Mouse (Mus musculus): Measurements from ENCODE around the gene Plin4. TPM values are rescaled to one million over a fixed set of nuclear protein-coding genes. Genes with fewer than 3 reads are reported as not detected.
A peak's percentile ranks its signal among the peaks of the same experiment; 100 is the strongest.
"Not testable (repeated sequence)": the region's sequence is repeated elsewhere in the genome, so short reads cannot be mapped to it uniquely, and the experiment has no call there.

Gene Plin4
- polyA plus RNA-seq, 1 experiment from 2014 or later: 0.13 TPM

DNA sequence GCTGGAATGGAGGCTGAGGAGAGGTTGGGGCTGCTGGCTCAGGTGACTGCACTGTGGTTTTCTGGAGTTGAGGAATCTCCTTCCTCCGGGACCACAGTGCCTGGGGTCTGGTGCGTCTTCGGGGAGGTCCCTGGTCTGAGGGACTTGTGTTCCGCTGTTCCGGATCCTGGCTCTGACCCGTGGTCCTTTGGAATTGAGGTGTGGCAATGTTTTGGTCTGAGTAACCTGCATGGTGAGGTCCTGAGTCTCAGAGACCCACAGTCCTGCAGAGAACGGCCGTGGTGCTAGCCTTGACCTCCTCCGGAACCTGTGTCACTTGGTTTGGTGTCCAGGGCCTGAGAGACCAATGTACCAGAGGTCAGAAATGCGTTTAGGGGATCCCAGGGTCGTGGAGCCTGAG, 29.7 kb downstream of the Plin4 start:
- DNase-seq: peak; percentile 9
- Histone ChIP-seq H3K27me3 (ENCODE audit: control insufficient read depth, insufficient read depth, low read length) (no peaks in the 10 kb centered on the region), H3K36me3 (ENCODE audit: control insufficient read depth, insufficient read depth, low read length) (peaks cover 18% of the 10 kb centered on the region), H3K9me3 (ENCODE audit: control insufficient read depth, low read length) (no peaks in the 10 kb centered on the region), H3K9ac (replicated peaks; ENCODE audit: low read length) (peak overlapping the region; percentile 76), H3K4me1 (ENCODE audit: control insufficient read depth, insufficient read depth, low read length) (peaks cover 26% of the 10 kb centered on the region), H3K4me3 (replicated peaks; ENCODE audit: low read depth, low read length) (peak overlapping the region; percentile 88), H3K4me2 (ENCODE audit: low read length) (peak overlapping the region; percentile 97), H3K27ac (replicated peaks; ENCODE audit: low read depth, low read length) (peak overlapping the region; percentile 71)
- WGBS: 3% methylated on average over 11 of the region's 11 CpGs
- no peak for ATAC-seq (ENCODE audit: low FRiP score, low TSS enrichment)

DNA sequence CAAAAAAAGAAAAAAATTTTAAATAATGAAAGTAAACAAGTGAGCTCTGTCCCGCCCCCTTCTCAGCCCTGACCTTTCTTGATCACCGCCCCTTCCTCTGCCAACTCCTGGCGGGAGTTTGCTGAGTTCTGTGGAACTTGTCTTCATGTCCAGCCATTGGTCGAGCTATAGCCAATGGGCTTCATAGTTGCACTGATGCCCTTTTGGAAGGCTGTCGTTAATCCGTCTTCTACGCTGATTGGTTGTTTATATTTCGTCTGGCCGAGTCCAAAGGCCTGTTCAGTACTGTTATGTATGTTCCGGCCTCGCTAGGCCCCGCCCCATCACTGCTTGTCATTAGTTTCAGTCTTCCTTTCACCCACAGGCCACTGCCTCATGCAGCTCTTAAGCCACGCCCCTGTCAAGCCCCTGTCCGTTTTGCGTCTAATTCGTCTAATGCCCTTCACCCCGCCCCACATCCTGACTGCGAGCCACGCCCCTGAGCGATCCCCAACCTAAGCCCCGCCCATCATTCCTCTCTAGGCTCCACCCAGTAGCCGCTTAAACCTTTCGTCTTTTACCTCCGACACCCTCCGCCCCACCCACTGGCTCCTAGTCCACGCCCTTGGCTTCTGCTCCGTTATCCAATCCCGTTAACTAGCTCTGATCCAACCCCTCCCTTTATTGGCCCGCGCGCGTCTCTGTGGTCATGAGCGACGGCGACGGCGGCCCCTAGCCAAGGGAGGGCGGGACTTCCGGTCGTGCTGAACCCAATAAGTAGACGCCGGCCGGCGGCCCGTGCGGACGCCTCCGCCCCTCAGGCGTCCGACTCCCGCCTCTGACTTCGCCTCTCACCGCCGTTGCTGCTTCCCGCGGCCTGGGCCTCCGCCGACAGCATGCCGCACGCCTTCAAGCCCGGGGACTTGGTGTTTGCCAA, 30.5 kb downstream of the Plin4 start, which contains the start of gene Hdgfl2:
Hdgfl2 (plus strand) TSS at position 755 of the 916 bp plus-strand sequence.
- Histone ChIP-seq H3K9ac (replicated peaks; ENCODE audit: low read length) (peak within 1 kb of the TSS; percentile 76), H3K4me3 (replicated peaks; ENCODE audit: low read depth, low read length) (peak within 1 kb of the TSS; percentile 88), H3K27me3 (ENCODE audit: control insufficient read depth, insufficient read depth, low read length) (no peaks in the 10 kb centered on the region), H3K4me1 (ENCODE audit: control insufficient read depth, insufficient read depth, low read length) (peaks cover 29% of the 10 kb centered on the region), H3K4me2 (ENCODE audit: low read length) (peak within 1 kb of the TSS; percentile 97), H3K9me3 (ENCODE audit: control insufficient read depth, low read length) (no peaks in the 10 kb centered on the region), H3K36me3 (ENCODE audit: control insufficient read depth, insufficient read depth, low read length) (peaks cover 18% of the 10 kb centered on the region), H3K27ac (replicated peaks; ENCODE audit: low read depth, low read length) (peak within 1 kb of the TSS; percentile 78)
- DNase-seq (peak; percentile 99), ATAC-seq (ENCODE audit: low FRiP score, low TSS enrichment) (peak; percentile 93)
- under 1% methylated on average over 61 of the region's 61 CpGs for WGBS

DNA sequence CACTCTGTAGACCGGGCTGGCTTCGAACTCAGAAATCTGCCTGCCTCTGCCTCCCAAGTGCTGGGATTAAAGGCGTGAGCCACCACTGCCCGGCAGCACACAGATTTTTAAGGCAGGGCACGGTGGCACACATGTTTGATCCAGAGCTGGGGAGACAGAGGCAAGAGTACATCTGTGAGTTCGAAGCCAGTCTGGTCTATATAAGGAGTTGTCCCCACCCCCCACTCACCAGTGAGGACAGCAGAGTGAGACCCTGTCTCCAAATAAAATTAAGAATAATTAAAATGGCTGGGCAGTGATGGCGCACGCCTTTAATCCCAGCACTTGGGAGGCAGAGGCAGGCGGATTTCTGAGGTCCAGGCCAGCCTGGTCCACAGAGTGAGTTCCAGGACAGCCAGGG, 31.2 kb downstream of the Plin4 start:
- peaks cover 33% of the 10 kb centered on the region for H3K4me1 ChIP-seq (ENCODE audit: control insufficient read depth, insufficient read depth, low read length)

DNA sequence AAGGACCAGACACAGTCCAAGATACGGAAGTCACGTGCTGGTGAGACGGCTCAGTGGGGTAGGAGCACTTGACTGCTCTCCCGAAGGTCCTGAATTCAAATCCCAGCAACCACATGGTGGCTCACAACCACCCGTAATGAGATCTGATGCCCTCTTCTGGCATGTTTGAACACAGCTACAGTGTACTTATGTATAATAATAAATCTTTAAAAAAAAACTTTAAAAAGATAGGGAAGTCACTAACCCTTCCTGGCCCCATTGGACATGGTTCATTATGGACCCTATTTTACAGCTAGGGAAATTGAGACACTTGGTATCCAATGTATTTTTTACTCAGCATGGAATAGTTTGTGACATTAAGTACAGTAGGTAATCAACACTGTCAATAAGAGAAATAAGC, 32.1 kb downstream of the Plin4 start:
- Histone ChIP-seq H3K27ac (replicated peaks; ENCODE audit: low read depth, low read length) (no peak overlapping the region), H3K9ac (replicated peaks; ENCODE audit: low read length) (no peak overlapping the region), H3K36me3 (ENCODE audit: control insufficient read depth, insufficient read depth, low read length) (peaks cover 14% of the 10 kb centered on the region), H3K4me3 (replicated peaks; ENCODE audit: low read depth, low read length) (no peak overlapping the region), H3K9me3 (ENCODE audit: control insufficient read depth, low read length) (no peaks in the 10 kb centered on the region), H3K4me1 (ENCODE audit: control insufficient read depth, insufficient read depth, low read length) (peaks cover 33% of the 10 kb centered on the region), H3K4me2 (ENCODE audit: low read length) (no peak overlapping the region), H3K27me3 (ENCODE audit: control insufficient read depth, insufficient read depth, low read length) (no peaks in the 10 kb centered on the region)
- ATAC-seq (ENCODE audit: low FRiP score, low TSS enrichment) (no peak), DNase-seq (no peak)
- WGBS: 86% methylated on average over 5 of the region's 5 CpGs

More for the DNA sequence above, 31.2 kb downstream of the Plin4 start:
- peak overlapping the region; percentile 88; the same call in 1 of the 2 replicates for H3K4me3 ChIP-seq (replicated peaks; ENCODE audit: low read depth, low read length)
- peaks cover 15% of the 10 kb centered on the region for H3K36me3 ChIP-seq (ENCODE audit: control insufficient read depth, insufficient read depth, low read length)
- peak overlapping the region; percentile 39 for H3K4me2 ChIP-seq (ENCODE audit: low read length)
- not testable (repeated sequence) for H3K9me3 ChIP-seq (ENCODE audit: control insufficient read depth, low read length); H3K27me3 ChIP-seq (ENCODE audit: control insufficient read depth, insufficient read depth, low read length); ATAC-seq (ENCODE audit: low FRiP score, low TSS enrichment); H3K27ac ChIP-seq (replicated peaks; ENCODE audit: low read depth, low read length); H3K9ac ChIP-seq (replicated peaks; ENCODE audit: low read length); DNase-seq
- 65% methylated on average over 9 of the region's 9 CpGs for WGBS

DNA sequence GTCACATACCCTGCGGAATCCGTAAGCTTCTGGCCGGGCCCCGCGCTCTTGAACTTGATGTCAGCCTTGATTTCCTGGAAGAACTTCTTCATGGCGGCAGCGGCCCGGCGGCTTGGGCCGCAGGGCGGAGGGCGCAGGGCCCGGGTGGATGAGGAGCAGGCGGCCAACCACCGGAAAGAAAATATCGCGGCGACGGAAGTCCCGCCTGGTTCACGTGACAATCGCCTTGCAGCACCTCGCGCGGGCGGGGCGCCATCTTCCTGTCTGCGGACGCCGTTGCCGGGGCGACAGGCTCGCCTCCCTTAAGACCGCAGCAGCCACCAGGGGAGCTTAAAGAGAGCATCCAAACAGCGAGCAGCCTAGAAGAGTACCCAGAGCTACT, 34.8 kb downstream of the Plin4 start, which contains the start of gene Ubxn6:
Ubxn6 (minus strand) TSS at position 202 of the 382 bp plus-strand sequence.
- Histone ChIP-seq H3K4me3 (replicated peaks; ENCODE audit: low read depth, low read length) (peak within 1 kb of the TSS; percentile 85), H3K4me2 (ENCODE audit: low read length) (peak within 1 kb of the TSS; percentile 77), H3K9me3 (ENCODE audit: control insufficient read depth, low read length) (no peaks in the 10 kb centered on the region), H3K36me3 (ENCODE audit: control insufficient read depth, insufficient read depth, low read length) (peaks cover 34% of the 10 kb centered on the region), H3K9ac (replicated peaks; ENCODE audit: low read length) (peak within 1 kb of the TSS; percentile 79), H3K27ac (replicated peaks; ENCODE audit: low read depth, low read length) (peak within 1 kb of the TSS; percentile 87), H3K27me3 (ENCODE audit: control insufficient read depth, insufficient read depth, low read length) (no peaks in the 10 kb centered on the region), H3K4me1 (ENCODE audit: control insufficient read depth, insufficient read depth, low read length) (peaks cover 10% of the 10 kb centered on the region)
- ATAC-seq (ENCODE audit: low FRiP score, low TSS enrichment) (peak; percentile 61), DNase-seq (peak; percentile 98)
- under 1% methylated on average over 35 of the region's 35 CpGs for WGBS

DNA sequence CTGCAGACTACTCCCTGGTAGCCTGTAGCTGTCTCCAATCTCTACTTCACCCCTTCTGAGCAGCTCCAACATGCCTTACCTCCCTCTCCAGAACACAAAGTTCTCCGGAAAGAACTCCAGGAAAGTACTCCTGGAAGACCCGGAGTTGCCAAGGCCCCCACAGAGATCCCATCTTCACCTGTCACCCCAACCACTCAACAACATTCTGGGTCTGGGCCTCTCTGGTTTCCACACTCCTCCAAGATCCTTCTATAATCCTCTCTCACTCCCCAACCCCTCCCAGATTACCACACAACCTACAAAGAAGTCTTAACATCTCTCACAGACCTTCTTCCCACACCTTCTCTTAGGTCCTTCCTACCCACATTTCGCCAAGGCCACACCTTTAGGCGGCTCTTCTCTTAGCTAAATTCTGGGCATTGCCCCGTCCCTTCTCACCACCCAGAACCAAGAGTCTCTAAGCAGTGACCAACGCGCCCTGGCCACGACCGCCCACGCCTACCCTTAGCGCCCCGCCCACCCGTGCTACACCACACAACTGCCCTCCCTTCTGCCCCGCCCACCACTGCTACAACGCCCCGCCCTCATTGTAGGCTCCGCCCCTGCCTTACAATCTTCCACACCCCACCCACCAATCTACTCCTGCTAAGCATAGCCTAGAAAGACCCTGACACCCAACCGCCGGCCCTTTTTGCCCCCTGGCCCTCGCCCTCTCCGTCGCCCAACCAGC, 35.3 kb downstream of the Plin4 start:
- 9% methylated on average over 22 of the region's 22 CpGs for whole genome bisulfite sequencing
- Histone ChIP-seq H3K4me3 (replicated peaks; ENCODE audit: low read depth, low read length) (peak overlapping the region; percentile 85), H3K9me3 (ENCODE audit: control insufficient read depth, low read length) (no peaks in the 10 kb centered on the region), H3K4me2 (ENCODE audit: low read length) (peak overlapping the region; percentile 77), H3K4me1 (ENCODE audit: control insufficient read depth, insufficient read depth, low read length) (peaks cover 10% of the 10 kb centered on the region), H3K36me3 (ENCODE audit: control insufficient read depth, insufficient read depth, low read length) (peaks cover 40% of the 10 kb centered on the region), H3K27ac (replicated peaks; ENCODE audit: low read depth, low read length) (peak overlapping the region; percentile 87), H3K27me3 (ENCODE audit: control insufficient read depth, insufficient read depth, low read length) (no peaks in the 10 kb centered on the region), H3K9ac (replicated peaks; ENCODE audit: low read length) (peak overlapping the region; percentile 79)
- 0 out of 2 replicates have a peak, but pooled peaks have one; percentile 6 for ATAC-seq (ENCODE audit: low FRiP score, low TSS enrichment)
- DNase-seq: peak; percentile 75

DNA sequence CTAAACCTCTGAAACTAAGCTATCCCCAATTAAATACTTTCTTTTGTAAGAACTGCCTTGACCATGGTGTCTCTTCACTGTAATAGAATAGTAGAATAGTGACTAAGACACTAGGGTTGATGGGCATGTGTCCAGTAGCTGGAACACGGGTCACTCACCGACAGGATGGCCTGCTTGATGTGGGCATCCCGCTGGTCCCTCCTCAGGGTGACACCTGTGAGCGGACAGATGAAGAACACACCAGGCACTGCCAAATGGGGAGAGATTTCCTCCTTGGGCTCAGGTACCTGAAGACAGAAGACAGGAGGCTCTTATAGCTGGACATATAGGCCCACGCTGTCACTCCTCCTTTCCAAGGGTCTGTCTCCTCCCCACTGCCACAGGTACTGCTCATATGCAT, 37.4 kb downstream of the Plin4 start:
- peaks cover 60% of the 10 kb centered on the region for H3K36me3 ChIP-seq (ENCODE audit: control insufficient read depth, insufficient read depth, low read length)
- ATAC-seq (ENCODE audit: low FRiP score, low TSS enrichment): no peak

DNA sequence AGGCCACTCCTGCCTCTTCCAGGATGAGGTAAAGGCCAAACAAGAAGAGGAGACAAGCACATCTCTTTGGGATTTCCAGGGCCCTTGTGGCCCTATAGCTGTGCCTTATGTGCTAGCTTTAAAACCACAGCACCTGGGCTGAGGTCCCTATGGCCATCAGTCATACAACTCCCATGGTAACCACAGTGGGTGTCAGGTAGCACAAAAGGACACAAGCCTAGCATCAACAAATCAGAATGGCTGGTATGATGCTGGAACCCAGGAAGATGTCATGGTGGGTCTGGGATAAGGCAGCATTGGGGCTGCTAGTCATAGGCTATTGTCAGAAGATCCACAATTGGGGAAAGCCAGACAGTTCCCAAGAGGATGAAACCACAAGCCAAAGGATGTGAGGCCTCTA, 38.5 kb downstream of the Plin4 start:
- no peak for ATAC-seq (ENCODE audit: low FRiP score, low TSS enrichment)
- no peak overlapping the region for H3K27ac ChIP-seq (replicated peaks; ENCODE audit: low read depth, low read length)
- H3K4me1 ChIP-seq (ENCODE audit: control insufficient read depth, insufficient read depth, low read length): peaks cover 10% of the 10 kb centered on the region
- H3K4me3 ChIP-seq (replicated peaks; ENCODE audit: low read depth, low read length): no peak overlapping the region
- H3K36me3 ChIP-seq (ENCODE audit: control insufficient read depth, insufficient read depth, low read length): peaks cover 68% of the 10 kb centered on the region
- no peak overlapping the region for H3K4me2 ChIP-seq (ENCODE audit: low read length)
- H3K27me3 ChIP-seq (ENCODE audit: control insufficient read depth, insufficient read depth, low read length): no peaks in the 10 kb centered on the region
- H3K9ac ChIP-seq (replicated peaks; ENCODE audit: low read length): no peak overlapping the region
- no peak for DNase-seq
- H3K9me3 ChIP-seq (ENCODE audit: control insufficient read depth, low read length): no peaks in the 10 kb centered on the region

More for the DNA sequence above, 37.4 kb downstream of the Plin4 start:
- no peak overlapping the region for H3K4me2 ChIP-seq (ENCODE audit: low read length)
- H3K27me3 ChIP-seq (ENCODE audit: control insufficient read depth, insufficient read depth, low read length): no peaks in the 10 kb centered on the region
- 93% methylated on average over 5 of the region's 5 CpGs for whole genome bisulfite sequencing
- no peak overlapping the region for H3K4me3 ChIP-seq (replicated peaks; ENCODE audit: low read depth, low read length)
- no peak overlapping the region for H3K9ac ChIP-seq (replicated peaks; ENCODE audit: low read length)
- H3K27ac ChIP-seq (replicated peaks; ENCODE audit: low read depth, low read length): no peak overlapping the region
- H3K4me1 ChIP-seq (ENCODE audit: control insufficient read depth, insufficient read depth, low read length): peaks cover 10% of the 10 kb centered on the region
- no peaks in the 10 kb centered on the region for H3K9me3 ChIP-seq (ENCODE audit: control insufficient read depth, low read length)
- no peak for DNase-seq

All from midbrain, embryonic 14.5 days (tissue).